Mouse (Mus musculus) embryonic fibroblast, embryonic 13.5 days (primary cell): ENCODE results near the gene Ect2l. TPM values are rescaled to one million over a fixed set of nuclear protein-coding genes. Genes with fewer than 3 reads are reported as not detected.
"Not testable (repeated sequence)": the region's sequence is repeated elsewhere in the genome, so short reads cannot be mapped to it uniquely, and the experiment has no call there.

Source experiments
- H3K27ac ChIP-seq: 2 replicates; pipeline ENCODE4 v1.5.1; 2012; ENCODE audit warnings: low read length, control low read depth, inconsistent platforms; ENCODE audit not compliant: insufficient read depth
- H3K4me1 ChIP-seq: 2 replicates; pipeline ENCODE4 v1.6.1; 2011; ENCODE audit warnings: low read length; ENCODE audit not compliant: control insufficient read depth, insufficient read depth
- H3K4me3 ChIP-seq: 2 replicates; pipeline ENCODE4 v1.5.1; 2011; ENCODE audit warnings: mild to moderate bottlenecking, control low read depth, low read length; ENCODE audit not compliant: insufficient read depth
- CTCF ChIP-seq: IDR thresholded peaks from 2 replicates; pipeline ENCODE4 v1.5.1; 2011; ENCODE audit warnings: mild to moderate bottlenecking, control low read depth, low read length, moderate library complexity, borderline replicate concordance; ENCODE audit not compliant: insufficient read depth
- POLR2A ChIP-seq: IDR thresholded peaks from 2 replicates; pipeline ENCODE4 v1.6.1; 2011; ENCODE audit warnings: low read depth, mild to moderate bottlenecking, control low read depth, low read length, moderate library complexity
- polyA plus RNA-seq: library from polyadenylated mRNA; stranded (reverse); fragments of >200 nt; gene quantifications from 2 replicates; pipeline ENCODE4 v1.2.4, GENCODE M21; 2011; ENCODE audit warnings: low read depth; ENCODE audit not compliant: missing spikeins, insufficient read length

The Ect2l gene
- polyA plus RNA-seq, 1 experiment: not detected

- no peak overlapping the region for H3K4me3 ChIP-seq
Observed at GRCm38 (mm10) chr10:18142231-18142630, 68.5 kb downstream of the Ect2l start.

GRCm38 (mm10) chr10:18141389-18141788 is 69.3 kb downstream of the Ect2l start:
- Histone ChIP-seq H3K4me1 (no peaks in the 10 kb centered on the region), H3K27ac (no peak overlapping the region), H3K4me3 (no peak overlapping the region)
- TF ChIP-seq POLR2A (no peak), CTCF (no peak)

More at GRCm38 (mm10) chr10:18142231-18142630, 68.5 kb downstream of the Ect2l start:
- Histone ChIP-seq H3K27ac (no peak overlapping the region), H3K4me1 (no peaks in the 10 kb centered on the region)
- TF ChIP-seq POLR2A: no peak
- TF ChIP-seq CTCF: no peak

GRCm38 (mm10) chr10:18139615-18140014 is 71.1 kb downstream of the Ect2l start:
- H3K4me3 ChIP-seq: peak overlapping the region; percentile 15; the same call in 1 of the 2 replicates

GRCm38 (mm10) chr10:18138853-18139503 is 71.7 kb downstream of the Ect2l start:
- H3K27ac ChIP-seq, H3K4me1 ChIP-seq: not testable (repeated sequence)
- 0 out of 2 replicates have a peak overlapping the region, but pooled peaks have one; percentile 15 for H3K4me3 ChIP-seq

More at GRCm38 (mm10) chr10:18139615-18140014, 71.1 kb downstream of the Ect2l start:
- Histone ChIP-seq H3K4me1 (no peaks in the 10 kb centered on the region), H3K27ac (no peak overlapping the region)
- no peak for TF ChIP-seq CTCF
- TF ChIP-seq POLR2A: no peak

- Histone ChIP-seq H3K27ac (no peak overlapping the region), H3K4me1 (no peaks in the 10 kb centered on the region), H3K4me3 (no peak overlapping the region)
- TF ChIP-seq POLR2A (no peak), CTCF (no peak)
Observed at GRCm38 (mm10) chr10:18131666-18132650, 78.7 kb downstream of the Ect2l start.

GRCm38 (mm10) chr10:18130276-18130675 is 80.4 kb downstream of the Ect2l start:
- no peak overlapping the region for H3K27ac ChIP-seq
- no peaks in the 10 kb centered on the region for H3K4me1 ChIP-seq
- TF ChIP-seq CTCF (no peak), POLR2A (no peak)
- H3K4me3 ChIP-seq: no peak overlapping the region

- TF ChIP-seq POLR2A (no peak), CTCF (no peak)
- Histone ChIP-seq H3K4me3 (no peak overlapping the region), H3K4me1 (no peaks in the 10 kb centered on the region), H3K27ac (no peak overlapping the region)
Observed at GRCm38 (mm10) chr10:18118336-18118735, 92.4 kb downstream of the Ect2l start.

- Histone ChIP-seq H3K27ac (no peak overlapping the region), H3K4me3 (no peak overlapping the region), H3K4me1 (no peaks in the 10 kb centered on the region)
- TF ChIP-seq POLR2A (no peak), CTCF (no peak)
Observed at GRCm38 (mm10) chr10:18113473-18114093, 97.1 kb downstream of the Ect2l start.

GRCm38 (mm10) chr10:18110940-18111339 is 99.8 kb downstream of the Ect2l start:
- no peak overlapping the region for H3K4me3 ChIP-seq
- TF ChIP-seq POLR2A (no peak), CTCF (no peak)
- no peaks in the 10 kb centered on the region for H3K4me1 ChIP-seq
- no peak overlapping the region for H3K27ac ChIP-seq

GRCm38 (mm10) chr10:18107471-18107870 is 103.2 kb downstream of the Ect2l start:
- H3K4me3 ChIP-seq: no peak overlapping the region
- H3K4me1 ChIP-seq: no peaks in the 10 kb centered on the region
- H3K27ac ChIP-seq: no peak overlapping the region
- peak; percentile 49; the same call in 1 of the 2 replicates for TF ChIP-seq CTCF
- TF ChIP-seq POLR2A: no peak
